Mouse (Mus musculus): ENCODE data around the gene Ppp4r3a. TPM values are rescaled to one million over a fixed set of nuclear protein-coding genes. Genes with fewer than 3 reads are reported as not detected.

Gene Ppp4r3a
- polyA plus RNA-seq, 1 experiment from 2014 or later, result 41.8 TPM

- H3K9ac ChIP-seq, result peak overlapping the region; percentile 99
- peak overlapping the region; percentile 99 for H3K4me3 ChIP-seq (replicated peaks)
- H3K4me2 ChIP-seq (replicated peaks), result peak overlapping the region; percentile 57
- ATAC-seq, result peak; percentile 71
- H3K4me1 ChIP-seq (replicated peaks), result no peaks in the 10 kb centered on the region; the same call in 1 of the 2 replicates
- no peaks in the 10 kb centered on the region for H3K9me3 ChIP-seq
- WGBS, result under 1% methylated on average over 23 of the region's 23 CpGs
- H3K27me3 ChIP-seq (replicated peaks), result no peaks in the 10 kb centered on the region
- peak overlapping the region; percentile 99 for H3K27ac ChIP-seq
- H3K36me3 ChIP-seq, result no peaks in the 10 kb centered on the region; the same call in 1 of the 2 replicates
Measured at GRCm38 (mm10) chr12:101083839-101084195, 315 bp upstream of the Ppp4r3a start.

GRCm38 (mm10) chr12:101082296-101083075, 1.0 kb downstream of the Ppp4r3a start:
- peak; percentile 10 for ATAC-seq
- Histone ChIP-seq H3K27ac (peak overlapping the region; percentile 99), H3K9ac (peak overlapping the region; percentile 99), H3K4me3 (replicated peaks) (peak overlapping the region; percentile 99), H3K36me3 (no peaks in the 10 kb centered on the region; the same call in 1 of the 2 replicates), H3K4me2 (replicated peaks) (peak overlapping the region; percentile 71), H3K9me3 (no peaks in the 10 kb centered on the region), H3K4me1 (replicated peaks) (no peaks in the 10 kb centered on the region; the same call in 1 of the 2 replicates), H3K27me3 (replicated peaks) (no peaks in the 10 kb centered on the region)
- WGBS, result under 1% methylated on average over 60 of the region's 69 CpGs

DNA sequence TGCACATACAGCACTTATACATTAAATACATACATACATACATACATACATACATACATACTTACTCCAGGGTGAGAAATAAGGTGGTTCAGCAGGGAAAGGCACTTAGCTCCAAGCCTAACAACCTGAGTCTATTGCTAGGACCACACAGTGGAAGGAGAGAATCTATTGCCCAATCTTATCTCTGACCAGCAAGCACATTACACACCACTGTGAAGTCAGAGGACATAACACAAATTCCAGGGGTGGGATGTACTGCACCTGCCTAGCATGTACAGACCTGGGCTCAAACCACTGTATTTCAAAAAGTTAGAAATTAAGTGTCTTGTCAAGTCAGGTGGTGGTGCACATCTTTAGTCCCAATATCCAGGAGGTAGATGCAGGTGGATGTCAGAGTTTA, 5.5 kb downstream of the Ppp4r3a start:
- peaks cover 3% of the 10 kb centered on the region; the same call in 1 of the 2 replicates for H3K4me1 ChIP-seq (replicated peaks)
- H3K4me2 ChIP-seq (replicated peaks), result no peak overlapping the region
- H3K9me3 ChIP-seq, result no peaks in the 10 kb centered on the region
- no peaks in the 10 kb centered on the region for H3K27me3 ChIP-seq (replicated peaks)
- no peak overlapping the region for H3K27ac ChIP-seq
- H3K4me3 ChIP-seq (replicated peaks), result no peak overlapping the region
- no peak for ATAC-seq
- H3K36me3 ChIP-seq, result no peaks in the 10 kb centered on the region; the same call in 1 of the 2 replicates
- no peak overlapping the region for H3K9ac ChIP-seq

DNA sequence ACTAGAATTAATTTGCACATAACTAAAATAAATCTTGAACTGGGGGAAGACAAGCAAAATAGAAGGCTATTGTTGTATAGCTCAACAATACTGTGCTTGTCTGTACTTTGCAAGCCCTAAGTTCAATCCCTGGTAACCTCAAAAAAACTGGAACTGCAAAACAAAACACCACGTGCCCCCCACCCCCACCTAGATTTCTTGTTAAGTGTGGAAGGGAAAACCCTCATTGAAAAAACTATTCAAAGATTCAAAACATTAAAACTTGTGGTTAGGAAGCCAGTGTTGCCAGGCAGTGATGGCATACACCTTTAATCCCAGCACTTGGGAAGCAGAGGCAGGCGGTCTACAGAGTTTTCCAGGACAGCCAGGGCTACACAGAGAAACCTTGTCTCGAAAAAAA, 8.1 kb downstream of the Ppp4r3a start:
- H3K9me3 ChIP-seq, result no peaks in the 10 kb centered on the region
- ATAC-seq, result no peak
- no peak overlapping the region for H3K9ac ChIP-seq
- H3K36me3 ChIP-seq, result no peaks in the 10 kb centered on the region
- H3K27me3 ChIP-seq (replicated peaks), result no peaks in the 10 kb centered on the region
- H3K27ac ChIP-seq, result no peak overlapping the region
- no peak overlapping the region for H3K4me2 ChIP-seq (replicated peaks)
- H3K4me1 ChIP-seq (replicated peaks), result peaks cover 3% of the 10 kb centered on the region; the same call in 1 of the 2 replicates
- no peak overlapping the region for H3K4me3 ChIP-seq (replicated peaks)
- 86% methylated on average over 3 of the region's 3 CpGs for WGBS

GRCm38 (mm10) chr12:101074821-101075429, 8.6 kb downstream of the Ppp4r3a start:
- H3K9ac ChIP-seq, result no peak overlapping the region
- ATAC-seq, result no peak
- H3K36me3 ChIP-seq, result no peaks in the 10 kb centered on the region
- H3K27me3 ChIP-seq (replicated peaks), result no peaks in the 10 kb centered on the region
- no peak overlapping the region for H3K4me2 ChIP-seq (replicated peaks)
- 91% methylated on average over 4 of the region's 4 CpGs for WGBS
- 0 out of 2 replicates have a peak, but pooled peaks cover 3% of the 10 kb centered on the region for H3K4me1 ChIP-seq (replicated peaks)
- H3K4me3 ChIP-seq (replicated peaks), result no peak overlapping the region
- H3K9me3 ChIP-seq, result no peaks in the 10 kb centered on the region
- no peak overlapping the region for H3K27ac ChIP-seq

DNA sequence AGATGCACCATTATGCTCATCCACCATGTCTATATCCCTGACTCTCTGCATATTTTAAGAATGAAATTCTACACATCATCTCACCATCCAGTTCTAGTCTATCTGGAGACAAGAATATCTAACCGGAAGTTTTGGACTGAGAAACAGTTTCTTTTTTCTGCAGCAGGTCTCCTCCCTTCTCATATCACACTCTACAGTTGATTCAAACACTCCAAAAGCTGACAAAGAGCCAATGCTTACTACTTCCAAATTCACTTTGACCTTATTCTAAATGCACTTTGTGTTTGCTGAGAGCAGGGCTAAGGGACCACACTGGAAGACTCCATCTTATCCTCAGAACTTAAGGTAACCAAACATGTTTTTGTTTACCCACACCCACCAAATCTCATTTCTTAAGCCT, 13.7 kb downstream of the Ppp4r3a start:
- no peaks in the 10 kb centered on the region for H3K27me3 ChIP-seq (replicated peaks)
- no peaks in the 10 kb centered on the region for H3K36me3 ChIP-seq
- no peak overlapping the region for H3K4me2 ChIP-seq (replicated peaks)
- WGBS, result 88% methylated on average over 1 of the region's 1 CpGs
- no peak overlapping the region for H3K4me3 ChIP-seq (replicated peaks)
- H3K9me3 ChIP-seq, result no peaks in the 10 kb centered on the region
- H3K9ac ChIP-seq, result no peak overlapping the region
- no peak overlapping the region for H3K27ac ChIP-seq
- no peak for ATAC-seq
- no peaks in the 10 kb centered on the region for H3K4me1 ChIP-seq (replicated peaks)

DNA sequence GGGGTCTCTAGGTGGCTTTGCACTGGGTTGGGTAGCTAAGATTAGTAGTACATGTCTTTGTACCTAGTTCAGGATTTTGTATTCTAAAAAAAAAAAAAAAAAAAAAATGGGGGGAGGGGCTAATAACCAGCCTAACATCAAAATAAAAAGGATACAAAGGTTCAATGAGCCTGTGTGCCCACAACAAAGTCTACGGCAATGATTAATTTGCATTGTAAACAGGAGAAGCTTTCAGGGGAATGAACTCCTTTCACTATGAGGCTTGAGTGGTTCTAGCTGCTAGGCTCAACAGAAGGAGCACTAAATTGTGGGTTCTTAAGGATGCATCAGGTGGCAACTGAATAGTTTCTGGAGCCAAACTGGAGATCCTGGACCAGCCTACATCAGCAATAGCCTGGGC, 17.2 kb downstream of the Ppp4r3a start:
- no peak overlapping the region for H3K4me2 ChIP-seq (replicated peaks)
- peaks cover 13% of the 10 kb centered on the region for H3K36me3 ChIP-seq
- ATAC-seq, result no peak
- H3K4me1 ChIP-seq (replicated peaks), result no peaks in the 10 kb centered on the region
- H3K9ac ChIP-seq, result no peak overlapping the region
- H3K27me3 ChIP-seq (replicated peaks), result no peaks in the 10 kb centered on the region
- WGBS, result 83% methylated on average over 1 of the region's 1 CpGs
- H3K4me3 ChIP-seq (replicated peaks), result no peak overlapping the region
- no peaks in the 10 kb centered on the region for H3K9me3 ChIP-seq
- H3K27ac ChIP-seq, result no peak overlapping the region

DNA sequence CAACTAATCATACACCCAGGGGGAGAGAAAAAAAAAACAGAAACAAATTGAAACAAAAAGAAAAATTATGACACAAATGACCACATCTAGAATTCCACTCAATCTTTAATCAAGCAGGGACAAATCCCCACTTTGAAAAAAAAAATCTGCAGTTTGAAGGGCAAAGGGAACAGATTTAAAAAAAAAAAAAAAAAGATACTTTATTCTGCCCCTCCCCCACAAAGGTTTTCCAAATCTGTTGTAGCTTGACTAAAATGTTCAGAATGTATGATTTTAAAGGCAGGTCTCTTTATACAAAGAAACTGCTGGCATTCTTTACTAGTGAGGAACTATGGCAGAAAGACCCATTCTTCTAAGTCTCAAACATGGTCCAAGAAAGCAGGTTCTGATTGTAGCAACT, 43.5 kb downstream of the Ppp4r3a start:
- Histone ChIP-seq H3K4me1 (replicated peaks) (no peaks in the 10 kb centered on the region), H3K4me2 (replicated peaks) (no peak overlapping the region), H3K27me3 (replicated peaks) (no peaks in the 10 kb centered on the region), H3K9ac (no peak overlapping the region), H3K4me3 (replicated peaks) (no peak overlapping the region), H3K36me3 (peaks cover 18% of the 10 kb centered on the region), H3K9me3 (no peaks in the 10 kb centered on the region), H3K27ac (no peak overlapping the region)
- ATAC-seq, result no peak

- Histone ChIP-seq H3K4me1 (replicated peaks) (peaks cover 15% of the 10 kb centered on the region), H3K36me3 (no peaks in the 10 kb centered on the region), H3K4me2 (replicated peaks) (peak within 1 kb of the TSS; percentile 98), H3K9me3 (no peaks in the 10 kb centered on the region), H3K27me3 (replicated peaks) (no peaks in the 10 kb centered on the region), H3K4me3 (replicated peaks) (peak within 1 kb of the TSS; percentile 66), H3K9ac (peak within 1 kb of the TSS; percentile 75), H3K27ac (peak within 1 kb of the TSS; percentile 85)
- under 1% methylated on average over 55 of the region's 56 CpGs for WGBS
- ATAC-seq, result peak; percentile 90
Measured at GRCm38 (mm10) chr12:101028954-101029731, 54.4 kb downstream of the Ppp4r3a start, which contains the start of gene Ccdc88c. TSS of gene Ccdc88c (minus strand) at chr12:101029056.

GRCm38 (mm10) chr12:101028247-101028953, 55.1 kb downstream of the Ppp4r3a start:
- peak overlapping the region; percentile 75 for H3K9ac ChIP-seq
- peak; percentile 1; the same call in 1 of the 2 replicates for ATAC-seq
- no peaks in the 10 kb centered on the region for H3K36me3 ChIP-seq
- H3K4me3 ChIP-seq (replicated peaks), result peak overlapping the region; percentile 66
- H3K27ac ChIP-seq, result peak overlapping the region; percentile 85
- peaks cover 15% of the 10 kb centered on the region for H3K4me1 ChIP-seq (replicated peaks)
- no peaks in the 10 kb centered on the region for H3K27me3 ChIP-seq (replicated peaks)
- H3K9me3 ChIP-seq, result no peaks in the 10 kb centered on the region
- under 1% methylated on average over 67 of the region's 67 CpGs for WGBS
- peak overlapping the region; percentile 98 for H3K4me2 ChIP-seq (replicated peaks)

DNA sequence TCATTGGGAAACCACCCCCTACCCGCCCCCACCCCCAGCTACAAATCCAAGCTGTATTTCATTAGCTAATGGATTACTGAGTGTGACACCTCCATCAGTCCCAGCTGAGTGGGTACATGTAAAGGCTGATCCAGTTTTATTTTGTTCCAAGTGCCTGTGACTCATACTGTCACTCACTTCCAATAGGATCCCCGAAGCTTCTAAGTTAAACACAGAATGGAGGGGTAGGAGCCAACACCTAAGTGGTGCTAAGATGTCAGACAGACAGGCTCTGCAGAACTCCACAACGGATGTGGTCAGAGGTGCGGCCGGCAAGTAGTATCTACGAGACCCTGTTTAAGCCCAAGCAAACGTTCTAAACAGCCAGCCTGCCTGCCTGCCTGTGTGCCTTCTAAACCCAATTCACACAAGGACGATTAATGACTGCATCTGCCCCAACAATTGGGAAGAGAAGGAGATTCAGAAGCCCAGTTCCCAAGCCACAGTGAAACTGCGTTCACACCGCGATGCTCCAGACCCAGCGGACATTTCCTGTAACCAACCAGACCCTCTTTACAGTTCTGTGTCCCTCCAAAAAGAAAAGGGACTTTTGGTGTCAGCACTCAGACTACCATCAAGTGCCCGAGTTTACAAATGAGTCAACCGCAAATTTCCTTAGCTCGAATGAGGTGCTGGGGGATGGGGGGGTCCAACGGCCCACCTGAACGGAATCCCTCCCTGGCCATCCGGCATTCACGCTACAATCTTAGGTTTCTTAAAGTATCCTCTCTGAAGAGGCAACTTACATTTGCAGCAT, 55.9 kb downstream of the Ppp4r3a start:
- Histone ChIP-seq H3K9me3 (no peaks in the 10 kb centered on the region), H3K9ac (peak overlapping the region; percentile 75), H3K4me1 (replicated peaks) (peaks cover 15% of the 10 kb centered on the region), H3K27ac (peak overlapping the region; percentile 85; the same call in 1 of the 2 replicates), H3K4me3 (replicated peaks) (peak overlapping the region; percentile 66), H3K4me2 (replicated peaks) (peak overlapping the region; percentile 98), H3K27me3 (replicated peaks) (no peaks in the 10 kb centered on the region), H3K36me3 (no peaks in the 10 kb centered on the region)
- ATAC-seq, result no peak
- WGBS, result 3% methylated on average over 19 of the region's 19 CpGs
